Mouse (Mus musculus) heart, embryonic 11.5 days (tissue): ENCODE data around the gene Zfp52. TPM values are rescaled to one million over a fixed set of nuclear protein-coding genes. Genes with fewer than 3 reads are reported as not detected.

Source experiments
- ATAC-seq: fragments of 200-750 bp; cut with Nextera tagmentation; replicated peaks from 2 replicates; pipeline ENCODE4 v1.8.0; 2017; ENCODE audit warnings: moderate library complexity; ENCODE audit not compliant: insufficient number of reproducible peaks, low FRiP score, low TSS enrichment
- H3K27ac ChIP-seq: fragments of 300-500 bp; sonication (generic); 2 replicates; pipeline ENCODE4 v1.5.1; 2014; ENCODE audit warnings: mild to moderate bottlenecking, low read depth, low read length
- H3K27me3 ChIP-seq: fragments of 300-500 bp; sonication (generic); 2 replicates; pipeline ENCODE4 v1.6.1; 2014; ENCODE audit warnings: mild to moderate bottlenecking, low read length, mixed read lengths; ENCODE audit not compliant: control insufficient read depth, insufficient read depth
- H3K36me3 ChIP-seq: fragments of 300-500 bp; sonication (generic); 2 replicates; pipeline ENCODE4 v1.6.1; 2014; ENCODE audit warnings: mild to moderate bottlenecking, low read length, moderate library complexity, mixed read lengths; ENCODE audit not compliant: control insufficient read depth, insufficient read depth
- H3K4me1 ChIP-seq: fragments of 300-500 bp; sonication (generic); 2 replicates; pipeline ENCODE4 v1.6.1; 2014; ENCODE audit warnings: low read length; ENCODE audit not compliant: control insufficient read depth, insufficient read depth
- H3K4me2 ChIP-seq: fragments of 300-500 bp; sonication (generic); 2 replicates; pipeline ENCODE4 v1.6.1; 2014; ENCODE audit warnings: mild to moderate bottlenecking, moderate library complexity
- H3K4me3 ChIP-seq: fragments of 300-500 bp; sonication (generic); 2 replicates; pipeline ENCODE4 v1.5.1; 2014; ENCODE audit warnings: low read depth, low read length
- H3K9ac ChIP-seq: fragments of 300-500 bp; sonication (generic); 2 replicates; pipeline ENCODE4 v1.6.1; 2014; ENCODE audit warnings: mild to moderate bottlenecking, low read depth, low read length, moderate library complexity
- H3K9me3 ChIP-seq: fragments of 300-500 bp; sonication (generic); replicated peaks from 2 replicates; pipeline ENCODE4 v1.6.1; 2016; ENCODE audit warnings: low read length; ENCODE audit not compliant: control insufficient read depth
- WGBS: fragments of 180-500 bp; shearing (Covaris S2); extraction: QIAGEN DNeasy Blood & Tissue Kit; methylation state at CpG from one replicate; pipeline ENCODE4 v1.1.7; 2014; ENCODE audit not compliant: insufficient replicate concordance; 5-methylcytosine and 5-hydroxymethylcytosine counted together
- polyA plus RNA-seq: library from polyadenylated mRNA; unstranded; fragments of >200 nt; fragmentation: Nextera tagmentation; extraction: Ambion mirVana; gene quantifications from 2 replicates; pipeline ENCODE4 v1.2.1, GENCODE M21; 2014

Gene Zfp52
- polyA plus RNA-seq: 1.9 and 2.4 TPM in 2 replicates

DNA sequence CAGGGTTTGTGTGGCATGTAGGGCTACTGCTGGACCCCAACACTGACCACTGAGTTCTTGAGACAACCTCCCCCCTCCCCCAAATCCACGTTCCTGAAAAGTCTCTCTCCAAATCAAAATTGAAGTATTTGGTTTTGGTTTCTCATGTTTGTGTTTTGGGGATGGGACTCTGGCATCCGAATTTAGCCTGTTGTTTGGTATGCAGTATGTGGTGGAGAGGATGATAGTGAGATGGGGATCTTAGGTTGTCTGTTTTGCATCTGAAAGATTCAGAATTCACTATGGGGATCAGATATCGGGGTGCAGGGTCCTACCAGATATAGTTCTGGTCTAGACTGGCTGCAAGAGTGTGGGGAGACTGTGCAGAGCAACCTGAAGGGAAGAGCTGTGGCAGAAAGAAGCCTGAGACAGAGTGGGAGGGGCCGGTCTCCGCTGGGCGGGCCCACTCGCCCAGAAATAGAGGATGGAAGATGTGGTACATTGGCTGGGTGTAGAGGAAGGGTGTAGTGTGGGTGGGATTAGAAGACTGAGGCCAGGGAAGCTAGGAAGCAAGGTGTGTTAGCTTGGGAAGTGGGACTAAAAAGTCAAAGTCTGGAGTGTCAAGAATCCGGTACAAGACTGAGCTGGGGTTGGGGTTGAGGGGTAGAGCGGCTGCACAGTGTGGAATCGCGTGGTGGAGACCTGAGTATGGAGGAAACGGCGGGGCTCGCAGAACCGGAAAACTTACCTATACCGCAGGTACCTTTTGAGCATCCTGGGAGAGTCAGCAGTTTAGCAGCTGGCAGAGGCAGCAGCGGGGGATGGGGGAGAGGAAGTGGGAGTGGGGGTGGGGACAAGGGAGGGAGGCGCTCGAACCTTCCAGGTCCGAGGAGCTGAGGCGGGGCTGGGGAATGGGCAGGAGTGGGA, at the start of gene Zfp52:
Gene Zfp52, plus strand, starts transcription at position 444 of the 906 bp plus-strand sequence.
- peak within 1 kb of the TSS; percentile 45 for H3K4me3 ChIP-seq
- peaks cover 4% of the 10 kb centered on the region for H3K4me1 ChIP-seq
- H3K27ac ChIP-seq: 0 out of 2 replicates have a peak within 1 kb of the TSS, but pooled peaks have one; percentile 2
- WGBS: 2% methylated on average over 21 of the region's 21 CpGs
- no peaks in the 10 kb centered on the region for H3K27me3 ChIP-seq
- peak; percentile 33; the same call in 1 of the 2 replicates for ATAC-seq
- no peaks in the 10 kb centered on the region for H3K36me3 ChIP-seq
- H3K4me2 ChIP-seq: peak within 1 kb of the TSS; percentile 67
- H3K9me3 ChIP-seq: no peaks in the 10 kb centered on the region
- peak within 1 kb of the TSS; percentile 61 for H3K9ac ChIP-seq

DNA sequence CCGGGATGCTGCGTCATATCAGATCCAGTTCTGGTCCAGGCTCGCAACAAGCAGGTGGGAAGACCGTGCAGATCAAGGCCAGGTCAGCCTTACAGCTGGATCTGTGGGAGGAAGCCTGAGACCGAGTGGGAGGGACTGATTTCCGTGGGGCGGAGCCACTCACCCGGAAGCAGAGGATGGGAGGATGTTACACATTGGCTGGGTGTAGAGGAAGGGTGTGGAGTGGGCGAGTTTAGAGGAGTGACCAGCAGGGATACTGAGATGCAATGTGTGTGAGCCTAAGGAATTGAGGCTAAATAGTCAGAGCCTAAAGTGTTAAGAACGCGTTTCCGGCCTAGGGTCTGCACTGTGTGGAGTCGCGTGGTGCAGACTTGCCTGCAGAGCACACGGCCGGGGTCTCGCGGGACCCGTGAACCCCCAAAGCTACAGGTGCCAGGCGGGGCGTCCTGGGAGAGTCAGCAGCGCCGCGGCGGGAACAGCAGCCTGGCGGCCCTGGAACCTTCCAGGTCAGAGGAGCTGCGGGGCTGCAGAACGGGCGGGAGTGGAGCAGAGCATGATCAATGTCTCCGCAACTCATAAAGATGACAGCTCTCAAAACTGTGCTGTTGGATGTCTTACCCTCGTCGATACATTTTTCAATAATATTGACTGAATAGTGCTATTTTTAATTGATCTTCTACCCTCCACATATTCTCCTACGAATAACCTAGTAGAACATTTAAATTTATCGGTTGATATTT, 46.4 kb upstream of the Zfp52 start, which contains the start of gene Zfp53:
Gene Zfp53, plus strand, starts transcription at position 239 of the 740 bp plus-strand sequence.
- Histone ChIP-seq H3K4me3 (peak within 1 kb of the TSS; percentile 79), H3K27ac (peak within 1 kb of the TSS; percentile 71; the same call in 1 of the 2 replicates), H3K4me1 (peaks cover 2% of the 10 kb centered on the region; the same call in 1 of the 2 replicates), H3K4me2 (peak within 1 kb of the TSS; percentile 72), H3K9ac (peak within 1 kb of the TSS; percentile 79), H3K9me3 (no peaks in the 10 kb centered on the region), H3K36me3 (peaks cover 3% of the 10 kb centered on the region; the same call in 1 of the 2 replicates), H3K27me3 (no peaks in the 10 kb centered on the region)
- WGBS: 2% methylated on average over 34 of the region's 34 CpGs
- peak; percentile 99 for ATAC-seq

DNA sequence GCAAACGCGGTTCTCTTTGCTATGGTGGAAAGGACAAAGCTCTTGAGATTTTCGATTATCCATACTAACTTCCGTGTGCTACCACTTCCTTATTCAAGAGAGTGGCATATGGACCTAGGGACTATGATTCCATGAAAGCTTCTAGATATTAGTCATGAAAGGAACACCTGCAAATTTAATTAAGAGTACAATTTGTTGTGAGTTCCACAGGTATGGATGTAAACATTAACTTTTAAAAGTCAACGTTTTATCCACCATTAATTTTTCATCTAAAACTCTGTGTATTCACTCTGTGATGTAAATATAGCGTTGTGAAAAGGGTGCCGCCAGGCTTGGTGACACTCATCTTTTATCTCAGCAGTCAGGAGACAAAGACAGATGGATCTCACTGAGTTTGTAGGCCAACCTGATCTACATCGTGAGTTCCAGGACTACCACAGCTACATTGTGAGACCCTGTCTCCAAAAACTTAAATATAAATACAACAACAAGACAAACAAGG, 45.8 kb upstream of the Zfp52 start:
- ATAC-seq: no peak
- peak overlapping the region; percentile 72 for H3K4me2 ChIP-seq

DNA sequence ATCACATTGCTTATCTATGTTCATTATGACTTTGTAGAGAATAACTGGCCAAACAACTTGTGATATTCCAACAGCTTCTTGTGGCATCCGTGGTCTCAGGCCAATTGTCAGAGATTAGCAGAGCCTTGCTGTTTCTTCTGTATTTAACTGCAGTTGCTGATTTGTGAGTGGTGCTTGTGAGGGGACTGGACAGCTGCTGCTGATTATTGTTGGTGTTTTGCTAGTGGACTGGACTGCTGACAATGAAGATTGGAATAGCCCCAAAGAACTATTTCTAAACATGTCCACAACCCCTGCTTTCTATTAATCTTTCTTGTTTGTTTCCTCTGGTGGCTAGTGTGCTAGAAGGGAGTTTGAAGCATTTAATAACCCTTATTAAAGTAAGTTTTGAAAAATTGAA, 34.0 kb upstream of the Zfp52 start:
- 77% methylated on average over 1 of the region's 1 CpGs for WGBS
- no peak for ATAC-seq
- Histone ChIP-seq H3K27ac (no peak overlapping the region), H3K4me1 (no peaks in the 10 kb centered on the region), H3K4me2 (no peak overlapping the region), H3K36me3 (0 out of 2 replicates have a peak, but pooled peaks cover 3% of the 10 kb centered on the region), H3K27me3 (no peaks in the 10 kb centered on the region), H3K4me3 (no peak overlapping the region), H3K9me3 (no peaks in the 10 kb centered on the region), H3K9ac (no peak overlapping the region)

More for the DNA sequence above, 45.8 kb upstream of the Zfp52 start:
- Histone ChIP-seq H3K27me3 (no peaks in the 10 kb centered on the region), H3K36me3 (peaks cover 3% of the 10 kb centered on the region; the same call in 1 of the 2 replicates), H3K4me3 (peak overlapping the region; percentile 79), H3K9me3 (no peaks in the 10 kb centered on the region), H3K27ac (no peak overlapping the region; the same call in 1 of the 2 replicates), H3K4me1 (peaks cover 2% of the 10 kb centered on the region; the same call in 1 of the 2 replicates), H3K9ac (peak overlapping the region; percentile 79)
- 10% methylated on average over 8 of the region's 8 CpGs for WGBS

DNA sequence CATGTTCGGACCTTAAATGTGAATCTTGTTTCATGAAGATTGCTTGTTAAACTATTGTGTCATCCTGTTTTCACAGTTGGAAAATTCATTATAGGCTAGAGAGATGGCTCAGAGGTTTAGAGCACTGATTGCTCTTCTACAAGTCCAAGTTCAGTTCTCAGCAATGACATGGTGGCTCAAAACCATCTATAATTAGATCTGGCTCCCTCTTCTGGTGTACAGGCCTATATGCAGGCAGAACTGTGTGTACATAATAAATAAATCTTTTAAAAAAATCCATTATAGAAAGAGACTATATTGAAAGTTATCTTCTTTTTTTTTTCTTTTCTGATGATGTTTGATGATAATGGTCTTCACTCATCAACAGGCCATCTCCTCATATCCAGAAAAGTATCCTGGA, 30.8 kb upstream of the Zfp52 start:
- H3K9me3 ChIP-seq: no peaks in the 10 kb centered on the region
- no peak overlapping the region for H3K27ac ChIP-seq
- no peak overlapping the region for H3K9ac ChIP-seq
- H3K27me3 ChIP-seq: no peaks in the 10 kb centered on the region
- H3K4me1 ChIP-seq: no peaks in the 10 kb centered on the region
- WGBS: 85% methylated on average over 1 of the region's 1 CpGs
- H3K36me3 ChIP-seq: 0 out of 2 replicates have a peak, but pooled peaks cover 2% of the 10 kb centered on the region
- H3K4me2 ChIP-seq: no peak overlapping the region
- H3K4me3 ChIP-seq: no peak overlapping the region
- no peak for ATAC-seq

DNA sequence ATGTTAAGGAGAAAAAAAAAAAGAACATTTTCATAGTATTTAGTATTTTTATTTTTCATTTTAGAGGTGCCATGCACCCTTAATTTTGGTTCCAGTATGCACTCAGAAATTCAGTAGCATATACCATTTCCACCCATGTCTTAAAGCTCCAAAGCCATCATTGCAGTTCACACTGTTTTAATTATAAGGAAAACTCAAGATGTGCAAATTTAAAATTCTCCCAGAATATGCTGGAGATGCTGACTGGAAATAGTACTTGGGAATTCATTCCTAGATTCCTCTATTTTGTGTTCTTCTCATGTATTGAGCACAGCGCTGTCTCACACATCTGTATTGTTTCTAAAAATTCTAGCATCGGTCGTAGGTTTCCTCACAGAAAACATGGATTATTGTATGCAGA, 29.1 kb upstream of the Zfp52 start:
- Histone ChIP-seq H3K4me1 (no peaks in the 10 kb centered on the region), H3K9me3 (no peaks in the 10 kb centered on the region), H3K4me2 (no peak overlapping the region), H3K27me3 (no peaks in the 10 kb centered on the region), H3K27ac (no peak overlapping the region), H3K36me3 (peaks cover 2% of the 10 kb centered on the region; the same call in 1 of the 2 replicates), H3K9ac (no peak overlapping the region), H3K4me3 (no peak overlapping the region)
- 86% methylated on average over 3 of the region's 3 CpGs for WGBS
- ATAC-seq: no peak

DNA sequence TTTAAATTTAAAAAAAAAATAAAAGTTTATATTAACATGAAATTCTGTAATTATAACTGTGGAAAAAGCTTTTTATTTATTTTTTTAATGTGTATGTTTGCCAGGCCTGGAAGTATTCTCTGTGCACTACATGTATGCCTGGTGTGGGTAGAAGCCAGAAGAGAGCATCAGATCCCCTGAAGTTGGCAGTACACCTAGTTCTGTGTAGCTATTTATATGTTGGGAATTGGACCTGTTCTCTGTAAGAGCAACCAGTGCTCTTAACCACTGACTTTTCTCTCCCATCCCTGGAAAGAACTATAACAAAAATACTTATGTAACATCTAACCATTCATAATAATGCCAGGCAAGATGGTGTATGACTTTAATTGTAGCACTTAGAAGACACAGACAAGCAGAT, 25.6 kb upstream of the Zfp52 start:
- Histone ChIP-seq H3K27ac (no peak overlapping the region), H3K27me3 (no peaks in the 10 kb centered on the region), H3K9ac (no peak overlapping the region), H3K4me3 (no peak overlapping the region), H3K4me1 (no peaks in the 10 kb centered on the region), H3K36me3 (peaks cover 5% of the 10 kb centered on the region; the same call in 1 of the 2 replicates), H3K9me3 (no peaks in the 10 kb centered on the region), H3K4me2 (no peak overlapping the region)
- no peak for ATAC-seq
